Mouse (Mus musculus) lung, adult 2 months (tissue): ENCODE data around the gene Maats1. TPM values are rescaled to one million over a fixed set of nuclear protein-coding genes. Genes with fewer than 3 reads are reported as not detected.
A peak's percentile ranks its signal among the peaks of the same experiment; 100 is the strongest.

ENCODE experiments used
- DNase-seq: peaks from one replicate; pipeline ENCODE4 v3.0.0; 2022
- H3K4me1 ChIP-seq: fragments of 200-500 bp; 2 replicates; pipeline ENCODE4 v1.6.1; 2011; ENCODE audit warnings: low read length; ENCODE audit not compliant: control insufficient read depth, insufficient read depth
- H3K4me3 ChIP-seq: fragments of 200-500 bp; replicated peaks from 2 replicates; pipeline ENCODE3; 2011; ENCODE audit warnings: low read depth, mild to moderate bottlenecking, control low read depth, low read length; ENCODE audit errors: extremely low read depth
- CTCF ChIP-seq: fragments of 200-500 bp; IDR thresholded peaks from 2 replicates; pipeline ENCODE4 v1.5.1; 2011; ENCODE audit warnings: mild to moderate bottlenecking, low read length, control low read depth; ENCODE audit not compliant: insufficient read depth
- POLR2A ChIP-seq: fragments of 200-500 bp; IDR thresholded peaks from 2 replicates; pipeline ENCODE4 v1.6.1; 2011; ENCODE audit warnings: low read depth, mild to moderate bottlenecking, control low read depth, low read length, borderline replicate concordance; ENCODE audit errors: extremely low read depth
- WGBS: fragments of 180-500 bp; shearing (Covaris S2); methylation state at CpG from one replicate; pipeline ENCODE4 v1.1.7; 2018; 5-methylcytosine and 5-hydroxymethylcytosine counted together
- polyA plus RNA-seq: library from polyadenylated mRNA; depleted of rRNA; stranded (reverse); fragments of >200 nt; gene quantifications from 2 replicates; pipeline ENCODE4 v1.2.3, GENCODE M21; 2012

Maats1 gene
- polyA plus RNA-seq, 1 experiment: 2.5 TPM

- H3K4me1 ChIP-seq: peaks cover 7% of the 10 kb centered on the region; the same call in 1 of the 2 replicates
- peak; percentile 20 for DNase-seq
- peak overlapping the region; percentile 39 for H3K4me3 ChIP-seq
- TF ChIP-seq CTCF (no peak), POLR2A (no peak)
- 54% methylated on average over 20 of the region's 20 CpGs for WGBS
Observed at GRCm38 (mm10) chr16:38362493-38363255, 20.7 kb upstream of the Maats1 start.

GRCm38 (mm10) chr16:38361933-38362332 lies 20.0 kb upstream of the Maats1 start, which contains the start of gene Popdc2:
Popdc2 (plus strand) TSS chr16:38362209.
- peaks cover 7% of the 10 kb centered on the region; the same call in 1 of the 2 replicates for H3K4me1 ChIP-seq
- DNase-seq: peak; percentile 28
- 19% methylated on average over 10 of the region's 10 CpGs for WGBS
- peak; percentile 53; the same call in 1 of the 2 replicates for TF ChIP-seq POLR2A
- no peak for TF ChIP-seq CTCF
- H3K4me3 ChIP-seq: peak within 1 kb of the TSS; percentile 42

- no peak for TF ChIP-seq POLR2A
- no peak for TF ChIP-seq CTCF
- Histone ChIP-seq H3K4me1 (peaks cover 7% of the 10 kb centered on the region; the same call in 1 of the 2 replicates), H3K4me3 (no peak overlapping the region)
- DNase-seq: no peak
- 41% methylated on average over 2 of the region's 2 CpGs for WGBS
Observed at GRCm38 (mm10) chr16:38360317-38360716, 18.4 kb upstream of the Maats1 start.

- no peak overlapping the region for H3K4me3 ChIP-seq
- H3K4me1 ChIP-seq: peaks cover 7% of the 10 kb centered on the region; the same call in 1 of the 2 replicates
- TF ChIP-seq POLR2A (no peak), CTCF (no peak)
- WGBS: 51% methylated on average over 3 of the region's 3 CpGs
- DNase-seq: no peak
Observed at GRCm38 (mm10) chr16:38359857-38360256, 17.9 kb upstream of the Maats1 start.

GRCm38 (mm10) chr16:38359241-38359640 lies 17.3 kb upstream of the Maats1 start:
- no peak for DNase-seq
- WGBS: 77% methylated on average over 2 of the region's 2 CpGs
- Histone ChIP-seq H3K4me1 (peaks cover 7% of the 10 kb centered on the region; the same call in 1 of the 2 replicates), H3K4me3 (no peak overlapping the region)
- TF ChIP-seq POLR2A (no peak), CTCF (no peak)

- DNase-seq: no peak
- WGBS: 86% methylated on average over 6 of the region's 6 CpGs
- 0 out of 2 replicates have a peak, but pooled peaks cover 7% of the 10 kb centered on the region for H3K4me1 ChIP-seq
- no peak for TF ChIP-seq POLR2A
- no peak for TF ChIP-seq CTCF
- no peak overlapping the region for H3K4me3 ChIP-seq
Observed at GRCm38 (mm10) chr16:38358256-38358812, 16.4 kb upstream of the Maats1 start.

GRCm38 (mm10) chr16:38354185-38354913 lies 12.4 kb upstream of the Maats1 start:
- H3K4me3 ChIP-seq: no peak overlapping the region
- 57% methylated on average over 5 of the region's 5 CpGs for WGBS
- no peak for TF ChIP-seq CTCF
- no peak for TF ChIP-seq POLR2A
- DNase-seq: no peak
- H3K4me1 ChIP-seq: no peaks in the 10 kb centered on the region

GRCm38 (mm10) chr16:38353642-38354041 lies 11.7 kb upstream of the Maats1 start:
- no peak for DNase-seq
- no peak overlapping the region for H3K4me3 ChIP-seq
- no peaks in the 10 kb centered on the region for H3K4me1 ChIP-seq
- no peak for TF ChIP-seq CTCF
- TF ChIP-seq POLR2A: no peak
- WGBS: 88% methylated on average over 2 of the region's 2 CpGs

- DNase-seq: no peak
- H3K4me1 ChIP-seq: no peaks in the 10 kb centered on the region; the same call in 1 of the 2 replicates
- no peak for TF ChIP-seq CTCF
- no peak for TF ChIP-seq POLR2A
- H3K4me3 ChIP-seq: no peak overlapping the region
Observed at GRCm38 (mm10) chr16:38352851-38353250, 10.9 kb upstream of the Maats1 start.

GRCm38 (mm10) chr16:38352031-38352430 lies 10.1 kb upstream of the Maats1 start:
- WGBS: 56% methylated on average over 7 of the region's 7 CpGs
- Histone ChIP-seq H3K4me3 (no peak overlapping the region), H3K4me1 (no peaks in the 10 kb centered on the region; the same call in 1 of the 2 replicates)
- TF ChIP-seq CTCF: no peak
- no peak for TF ChIP-seq POLR2A
- DNase-seq: no peak
